Mouse (Mus musculus) right cerebral cortex, postnatal 36 days (tissue): ENCODE results near the gene CK137956.
A peak's percentile ranks its signal among the peaks of the same experiment; 100 is the strongest.

Experiments used
- DNase-seq, 2 experiments: peaks; one replicate each; pipeline ENCODE4 v3.0.0; 2022; ENCODE audit warnings: low spot score in 2 of 2, mixed read lengths in 1 of 2

The CK137956 gene

DNA sequence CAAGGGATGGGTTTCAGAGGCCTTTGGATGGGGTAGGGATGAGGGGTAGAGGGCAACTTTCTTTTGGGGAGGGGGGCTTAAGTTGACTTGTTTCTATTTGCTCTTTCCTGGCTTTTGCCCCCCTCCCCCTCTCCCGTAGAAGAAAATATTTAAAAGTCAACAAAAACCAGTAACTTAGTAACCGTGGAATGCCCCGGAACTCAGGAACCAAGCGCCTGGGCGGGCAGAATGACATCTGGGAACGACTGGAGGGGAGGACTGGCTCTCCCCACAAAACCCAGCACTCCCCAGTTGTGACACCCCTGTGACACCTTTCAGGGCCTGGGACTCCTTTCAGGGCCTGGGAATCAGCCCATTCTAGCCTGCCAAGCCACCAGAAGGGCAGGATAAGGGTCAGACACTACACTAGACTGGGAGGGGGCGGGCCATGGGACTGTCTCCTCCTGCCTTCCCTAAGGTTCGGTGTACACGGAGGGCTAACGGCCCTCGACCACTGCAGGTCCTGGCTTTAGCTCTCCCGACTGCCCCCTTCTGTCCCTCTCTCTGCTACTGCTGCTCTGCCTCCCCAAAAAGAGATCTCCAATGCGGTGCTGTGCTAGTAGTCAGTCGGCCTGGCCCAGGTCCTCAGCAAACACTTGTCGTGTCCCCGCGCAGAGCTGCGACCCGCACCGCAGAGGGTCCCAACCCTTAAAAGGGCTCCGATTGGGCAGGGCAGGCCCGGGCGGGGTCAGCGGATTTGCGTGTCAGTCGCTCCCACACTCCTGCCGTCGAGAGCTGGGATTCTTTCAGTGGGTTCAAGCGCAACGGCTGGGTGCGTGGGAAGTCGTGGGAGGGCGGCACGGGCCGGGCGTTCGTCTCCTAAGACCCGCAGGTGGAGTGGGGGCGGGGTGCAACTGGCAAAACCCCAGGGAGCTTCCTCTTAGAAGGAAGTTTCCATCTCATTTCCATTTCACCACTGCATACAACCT lies at the start of gene CK137956:
CK137956 (minus strand) TSS at position 51 of the 968 bp plus-strand sequence.
- no peak for DNase-seq

DNA sequence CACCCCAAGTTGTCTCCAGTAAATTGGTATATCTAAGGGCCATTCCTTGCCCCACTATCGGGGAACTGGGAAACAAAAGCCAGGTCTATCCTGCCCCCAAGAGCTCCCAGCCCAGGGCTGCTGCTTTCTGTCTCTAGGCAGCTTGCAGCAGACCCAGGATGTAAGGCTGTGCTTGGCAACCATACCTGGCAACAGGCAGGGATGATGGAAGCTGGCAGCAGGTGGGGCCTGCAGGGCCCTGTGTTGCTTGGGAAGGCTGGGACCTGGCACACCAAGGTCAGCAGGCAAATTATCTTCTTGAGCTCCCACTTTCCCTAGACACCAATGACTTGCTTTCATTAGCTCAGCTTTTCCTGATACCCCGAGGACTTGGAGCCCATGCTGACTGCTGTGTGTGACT lies 48.7 kb upstream of the CK137956 start:
- no peak for DNase-seq

DNA sequence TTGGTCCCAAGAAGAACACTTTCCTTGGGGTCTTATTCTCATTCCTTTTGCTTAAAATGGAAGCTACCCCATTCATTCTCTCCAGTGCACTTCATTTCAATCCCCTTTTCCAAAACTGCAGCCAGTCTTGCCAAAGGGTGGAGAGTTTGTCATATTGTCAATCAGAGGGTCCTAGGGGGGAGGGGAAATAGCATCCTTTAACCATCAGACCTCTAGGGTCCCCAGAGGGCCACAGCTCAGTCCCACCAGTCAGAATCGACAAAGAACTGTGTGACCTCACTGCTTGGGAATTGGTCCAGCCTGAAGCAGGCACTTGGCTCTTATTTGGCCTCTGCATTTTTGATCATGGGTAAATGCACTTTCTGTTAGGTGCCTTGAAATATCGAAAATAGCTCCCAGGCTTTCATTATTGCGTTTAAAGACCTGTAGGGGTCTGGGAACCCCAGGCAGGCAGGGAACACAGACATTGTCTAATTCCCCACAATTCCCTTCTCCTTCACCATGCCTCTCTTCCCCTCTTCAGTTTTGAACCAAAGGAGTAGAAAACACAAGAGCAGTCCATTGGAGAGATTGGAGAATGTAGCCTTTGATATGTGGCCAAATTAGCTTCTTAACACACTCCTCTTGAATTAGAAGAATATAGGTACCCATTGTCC lies 34.2 kb upstream of the CK137956 start:
- no peak for DNase-seq

DNA sequence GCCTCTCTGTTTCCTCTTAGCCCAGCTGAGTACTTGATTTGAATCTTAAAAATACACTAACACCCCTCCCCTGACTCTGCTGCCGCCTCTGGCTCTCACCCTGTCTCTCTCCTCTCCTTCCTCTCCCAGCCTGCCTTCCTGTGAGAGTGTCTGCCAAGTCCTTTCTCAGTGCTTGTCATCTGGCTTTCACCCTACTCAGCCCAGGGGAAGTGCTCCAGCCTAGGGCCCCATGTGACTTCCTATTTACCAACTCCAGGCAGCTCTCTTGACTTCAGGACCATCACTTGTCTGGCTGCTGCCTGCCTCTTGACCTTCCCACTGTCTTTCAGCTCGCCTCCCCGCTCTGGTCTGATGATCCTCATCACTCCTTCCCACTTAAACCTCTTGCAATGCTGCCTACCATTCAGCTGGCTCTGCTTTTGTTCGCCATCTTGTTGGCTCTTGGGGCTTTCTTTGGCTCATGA lies 31.9 kb upstream of the CK137956 start:
- DNase-seq, result no peak

DNA sequence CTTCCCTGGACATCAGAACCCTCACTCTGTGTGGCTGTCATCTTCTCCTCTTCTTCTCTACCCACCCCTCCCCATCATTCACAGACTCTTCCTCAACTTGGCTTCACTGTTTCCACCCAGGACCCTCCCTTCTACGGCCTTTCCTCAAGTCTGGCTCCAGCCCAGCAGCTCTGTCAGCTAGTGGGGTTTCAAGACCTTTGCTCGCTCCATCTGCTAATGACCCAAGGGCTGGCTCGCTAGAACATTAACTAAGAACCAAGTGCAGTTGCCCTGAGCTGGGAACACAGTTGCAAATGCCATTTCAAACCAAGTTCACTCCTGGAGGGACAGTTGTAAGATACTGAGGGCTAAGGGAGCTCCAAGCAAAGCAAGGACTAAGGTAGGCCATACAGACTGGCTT lies 28.5 kb upstream of the CK137956 start:
- no peak for DNase-seq

DNA sequence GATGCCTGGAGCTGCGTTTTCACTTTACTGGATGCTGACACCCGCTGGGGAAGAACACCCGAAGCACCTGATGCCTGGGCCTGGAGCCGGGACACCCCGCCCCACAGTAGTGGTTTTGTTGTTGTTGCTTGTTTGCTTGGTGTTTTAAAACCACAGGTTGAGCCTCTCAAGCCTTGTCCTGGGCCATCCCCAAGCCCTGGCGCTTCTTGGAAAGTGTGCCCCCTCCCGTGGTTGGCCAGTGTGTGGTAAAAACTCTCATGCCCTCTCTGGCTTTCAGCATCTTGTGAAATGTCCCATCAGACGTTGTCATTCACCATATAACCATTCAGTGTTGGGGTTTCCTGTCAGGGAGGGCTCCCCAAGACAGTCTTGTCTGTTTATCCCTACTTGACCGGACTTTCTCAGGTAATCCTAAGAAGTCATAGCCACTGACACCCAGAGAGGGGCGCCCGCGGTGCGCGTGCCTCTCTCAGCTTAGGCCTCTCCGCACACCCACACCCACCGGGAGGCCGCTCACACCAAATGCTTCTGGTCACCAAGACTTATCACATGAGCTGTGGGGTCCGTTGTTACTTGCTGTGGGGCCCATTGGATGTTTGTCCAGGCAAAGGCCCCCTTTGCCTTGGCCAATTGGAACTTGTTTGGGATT lies 18.7 kb upstream of the CK137956 start:
- DNase-seq, result peak; percentile 60 to 68

DNA sequence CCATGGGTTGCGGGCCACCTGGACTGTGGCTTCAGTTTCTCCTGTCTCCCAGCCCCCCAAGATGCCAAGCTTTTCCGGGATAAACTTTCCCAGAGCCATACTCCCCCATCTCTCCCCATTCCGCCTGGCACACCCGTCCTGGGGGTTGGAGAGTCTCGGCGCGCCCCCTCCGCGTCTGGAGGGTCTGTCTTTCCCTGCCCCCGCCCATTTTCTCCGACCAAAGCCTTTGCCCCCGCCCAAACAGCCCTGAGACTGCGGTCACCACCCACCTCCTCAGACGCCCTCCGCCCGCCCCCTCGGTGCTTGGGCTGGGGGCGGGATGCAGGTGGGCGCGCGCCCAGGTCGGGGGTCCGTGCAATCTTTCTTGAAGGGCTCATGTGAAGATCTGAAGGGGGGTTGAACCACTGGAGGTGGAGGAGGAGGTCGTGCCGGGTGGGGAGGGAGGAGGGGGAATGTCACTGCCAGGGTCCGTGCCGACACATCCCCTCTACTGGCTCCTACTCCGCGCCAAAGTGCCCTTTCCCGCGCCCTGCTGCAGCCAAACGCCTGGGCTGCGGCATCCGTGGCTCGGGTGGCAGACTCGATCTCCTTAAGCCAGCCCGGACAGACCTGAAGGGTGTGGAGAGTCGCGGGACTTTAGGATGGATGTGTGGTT lies 17.9 kb upstream of the CK137956 start:
- DNase-seq, result no peak

DNA sequence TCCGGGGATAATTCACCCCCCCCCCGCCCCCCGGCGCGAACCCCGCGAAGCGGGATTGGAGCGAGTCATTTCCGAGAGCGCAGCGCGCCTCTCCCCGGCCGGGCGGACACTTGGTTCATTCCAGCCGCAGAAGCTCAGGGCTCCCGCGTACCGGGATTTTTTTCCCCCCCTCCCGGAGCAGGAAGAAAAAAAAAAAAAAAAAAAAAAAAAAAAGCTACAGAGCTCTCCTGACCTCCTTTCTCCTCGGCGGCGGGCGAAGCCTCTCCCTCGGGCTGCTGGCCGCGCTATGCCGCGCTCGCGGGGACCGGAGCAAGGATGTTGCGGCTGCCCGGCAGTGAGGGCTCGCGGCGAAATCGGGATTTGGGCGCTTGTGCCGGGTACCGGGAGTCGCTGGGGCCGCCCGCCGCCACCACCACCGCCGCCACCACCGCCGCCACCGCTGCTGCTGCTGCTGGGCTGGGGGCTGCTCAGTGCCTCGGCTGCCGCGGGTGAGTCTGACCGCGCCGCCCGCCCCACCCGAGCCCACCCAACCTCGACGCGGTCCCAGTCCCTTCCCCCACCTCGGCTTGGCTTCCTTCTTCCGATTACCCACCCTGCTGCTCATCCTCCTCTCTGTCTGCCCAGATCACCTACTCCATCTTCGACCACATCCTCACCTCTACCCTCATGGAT lies 17.2 kb upstream of the CK137956 start, which contains the start of gene Csmd2:
Csmd2 (plus strand) TSS at position 74 of the 672 bp plus-strand sequence.
- DNase-seq, result peak; percentile 53 to 62

DNA sequence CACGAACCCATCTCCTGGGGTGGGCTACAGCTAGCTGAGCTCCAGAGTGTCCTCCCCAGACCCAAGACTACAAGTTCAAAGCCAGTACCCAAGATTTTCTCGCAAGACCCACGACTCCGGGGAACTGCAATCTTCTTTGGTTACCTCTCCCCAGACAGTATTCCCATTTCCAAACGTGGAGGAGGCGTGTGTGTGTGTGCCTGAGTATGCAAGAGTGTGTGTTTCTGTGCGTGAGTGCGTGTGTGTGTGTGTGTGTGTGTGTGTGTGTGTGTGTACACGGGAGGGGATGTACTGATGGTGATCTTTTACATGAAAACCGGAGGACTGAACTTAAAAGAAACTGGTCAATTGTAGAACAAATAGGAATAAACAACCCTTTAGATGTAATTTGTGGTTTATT lies 16.5 kb upstream of the CK137956 start:
- DNase-seq, result peak in 1 of 2 experiments; percentile 22

DNA sequence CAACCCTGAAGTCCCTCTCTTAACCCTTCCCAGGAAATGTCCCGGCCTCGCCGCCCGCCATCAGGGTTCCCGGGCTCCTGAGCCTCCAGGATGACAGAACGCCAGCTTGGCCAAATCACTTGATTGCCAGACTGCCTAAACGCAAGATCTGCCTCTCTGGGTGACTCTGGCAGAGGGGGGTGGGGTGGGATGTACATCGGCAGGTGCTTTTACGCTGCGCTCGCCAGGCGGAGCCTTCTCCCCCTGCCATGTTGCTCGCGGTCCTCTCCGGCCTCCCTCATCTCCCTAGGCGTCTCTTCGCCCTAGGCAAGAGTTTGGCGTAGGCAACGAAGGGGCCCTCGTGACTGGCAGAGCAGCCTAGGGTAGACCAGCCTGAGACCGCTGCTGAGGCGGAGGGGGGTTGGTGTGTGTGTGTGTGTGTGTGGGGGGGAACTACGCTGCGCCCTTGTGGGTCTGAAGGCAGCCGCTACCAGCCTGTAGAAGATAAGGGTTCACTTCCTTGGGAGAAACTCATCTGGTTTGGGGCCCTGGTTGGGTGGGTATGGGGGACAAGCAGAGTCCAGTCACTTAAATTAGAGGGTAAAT lies 15.8 kb upstream of the CK137956 start:
- peak in 1 of 2 experiments; percentile 29 for DNase-seq

DNA sequence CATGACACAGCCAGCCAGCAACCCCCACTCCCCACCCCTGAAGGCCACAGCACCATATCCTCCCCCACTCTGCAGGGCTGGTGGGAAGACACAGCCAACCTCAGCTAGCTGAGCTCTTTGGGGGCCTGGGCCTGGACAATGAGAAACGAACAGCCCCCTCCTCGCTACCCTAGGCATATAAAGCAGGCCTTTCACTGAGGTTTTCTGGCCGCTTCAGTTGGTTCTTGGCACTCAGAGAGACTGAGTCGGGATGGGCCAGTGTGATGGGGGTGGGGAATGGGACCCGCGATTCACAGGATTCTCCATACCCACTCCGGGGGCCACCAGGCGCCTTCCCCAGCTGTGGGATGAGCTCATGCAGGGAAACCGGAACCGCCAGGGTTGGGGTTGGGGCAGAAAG lies 15.1 kb upstream of the CK137956 start:
- peak; percentile 22 to 43 for DNase-seq

DNA sequence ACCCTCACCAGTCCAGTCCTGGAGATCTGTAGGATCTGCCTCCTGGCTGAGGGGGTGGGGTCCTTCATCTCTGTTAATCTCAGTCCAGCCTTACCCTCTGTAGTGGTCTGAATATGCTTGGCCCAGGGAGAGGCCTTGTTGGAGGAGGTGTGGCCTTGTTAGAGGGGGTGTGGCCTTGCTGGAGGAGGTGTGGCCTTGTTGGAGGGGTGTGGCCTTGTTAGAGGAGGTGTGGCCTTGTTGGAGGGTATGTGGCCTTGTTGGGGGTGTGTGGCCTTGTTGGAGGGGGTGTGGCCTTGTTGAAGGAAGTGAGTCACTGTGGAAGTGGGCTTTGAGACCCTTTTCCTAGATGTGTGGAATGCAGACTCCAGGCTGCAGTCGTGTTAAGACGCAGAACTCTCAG lies 13.7 kb upstream of the CK137956 start:
- no peak for DNase-seq

DNA sequence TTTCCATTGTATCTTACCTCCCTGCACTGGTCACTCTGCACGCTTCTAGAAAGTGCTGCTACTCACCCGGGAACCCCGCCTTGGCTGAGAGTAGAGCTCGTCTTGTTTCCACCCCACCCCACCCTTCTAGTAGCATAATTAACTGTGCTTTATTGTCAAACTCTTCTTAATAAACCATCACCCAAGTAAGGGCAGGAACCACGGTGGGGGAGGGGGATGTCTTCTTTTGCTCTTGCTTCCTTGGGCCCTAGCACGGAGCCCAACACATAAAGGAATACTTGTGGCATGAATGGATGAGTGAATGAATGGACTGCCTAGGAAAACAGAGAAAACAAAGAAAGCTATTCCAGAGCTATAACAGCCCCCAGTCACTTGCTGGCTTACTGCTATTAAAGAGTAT lies 10.4 kb upstream of the CK137956 start:
- DNase-seq, result no peak

DNA sequence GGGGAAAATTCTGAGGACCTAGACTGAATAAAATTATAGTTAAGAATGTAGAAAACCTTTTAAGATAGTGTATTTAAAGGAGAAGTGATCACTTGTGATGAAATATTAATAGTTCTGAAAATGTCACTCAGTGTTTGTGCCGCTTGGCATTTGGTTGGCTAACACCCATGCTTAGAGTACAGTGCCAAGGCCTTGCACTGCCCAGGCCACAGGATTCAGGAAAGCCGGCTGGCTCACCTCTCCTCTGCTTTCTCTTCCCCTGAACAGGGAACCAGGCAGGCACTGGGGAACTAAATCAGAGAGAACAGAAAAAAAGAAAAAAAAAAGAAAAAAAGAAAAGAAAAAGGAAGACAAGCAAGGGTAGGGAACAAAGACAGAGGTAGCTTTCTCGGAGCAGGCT lies 2.2 kb upstream of the CK137956 start:
- no peak for DNase-seq

DNA sequence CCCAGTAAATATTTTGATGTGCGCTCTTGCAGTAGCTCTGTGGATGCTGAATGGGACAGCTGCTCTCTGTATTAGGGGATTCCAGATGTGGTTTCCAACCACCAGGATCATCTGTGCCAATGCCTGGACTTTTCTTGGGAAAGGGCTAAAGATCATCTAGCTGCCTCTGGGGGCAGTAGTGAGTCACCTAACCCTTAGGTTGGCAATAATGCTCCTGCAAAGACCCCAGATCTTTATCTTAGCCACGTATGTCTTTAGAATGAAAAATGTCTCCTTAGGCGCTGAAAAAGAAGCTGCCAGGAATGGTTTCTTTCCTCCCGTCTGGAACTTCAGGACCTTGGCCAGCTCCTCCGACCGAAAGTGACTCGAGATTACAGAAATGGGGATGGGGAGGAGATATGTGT lies 731 bp downstream of the CK137956 start:
- no peak for DNase-seq

DNA sequence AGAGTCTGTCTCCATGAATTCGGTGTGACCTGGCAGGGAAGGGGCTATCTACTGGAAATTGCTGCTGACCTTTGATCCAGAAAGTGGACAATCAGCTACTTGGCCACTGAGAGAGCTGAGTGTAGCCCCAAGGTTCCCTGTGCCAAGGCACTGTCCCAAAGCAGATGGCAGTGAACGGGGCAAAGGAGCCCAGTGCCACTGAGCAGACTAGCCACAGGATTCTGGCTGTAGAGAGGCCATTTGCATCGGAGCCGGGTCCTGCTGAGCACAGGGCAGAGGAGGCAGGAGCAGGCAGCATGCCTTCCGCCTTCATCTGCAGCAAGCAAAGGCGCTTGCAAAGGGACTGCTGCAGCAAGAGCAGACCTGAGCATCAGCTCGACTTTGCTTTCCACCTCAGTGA lies 1.6 kb downstream of the CK137956 start:
- no peak for DNase-seq

DNA sequence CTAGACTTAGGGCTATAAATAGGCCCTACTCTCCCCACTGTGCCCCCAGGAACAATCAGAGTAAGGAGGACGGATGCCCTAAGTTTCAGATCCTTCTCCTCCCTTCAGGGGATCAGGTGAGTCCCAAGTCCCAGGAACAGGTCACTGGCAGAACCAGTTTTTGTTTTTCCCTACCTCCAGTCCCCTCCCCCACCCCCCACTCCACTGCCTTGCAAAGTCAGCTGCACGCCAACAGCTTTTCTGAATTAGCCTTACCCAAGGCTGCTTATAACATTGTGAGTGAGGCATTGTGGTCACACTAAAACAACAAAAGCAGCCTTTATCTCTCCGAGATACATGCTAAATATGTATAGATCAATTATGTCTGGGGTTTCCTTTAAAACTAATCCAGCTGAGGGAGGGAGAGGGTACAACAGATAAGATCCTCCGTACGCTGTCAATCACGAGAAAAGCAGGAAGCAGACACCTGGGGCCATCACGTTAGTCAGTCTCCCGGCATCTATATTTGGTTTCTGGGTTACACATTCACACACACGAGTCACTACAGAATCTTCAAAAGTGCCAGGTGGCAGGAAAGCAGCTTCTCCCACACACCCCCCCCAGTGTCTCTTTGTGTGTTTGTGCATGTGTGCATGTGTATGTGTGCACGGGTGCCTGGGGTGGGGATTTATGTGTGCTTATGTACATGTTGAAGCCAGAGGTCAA lies 17.6 kb downstream of the CK137956 start:
- no peak for DNase-seq

DNA sequence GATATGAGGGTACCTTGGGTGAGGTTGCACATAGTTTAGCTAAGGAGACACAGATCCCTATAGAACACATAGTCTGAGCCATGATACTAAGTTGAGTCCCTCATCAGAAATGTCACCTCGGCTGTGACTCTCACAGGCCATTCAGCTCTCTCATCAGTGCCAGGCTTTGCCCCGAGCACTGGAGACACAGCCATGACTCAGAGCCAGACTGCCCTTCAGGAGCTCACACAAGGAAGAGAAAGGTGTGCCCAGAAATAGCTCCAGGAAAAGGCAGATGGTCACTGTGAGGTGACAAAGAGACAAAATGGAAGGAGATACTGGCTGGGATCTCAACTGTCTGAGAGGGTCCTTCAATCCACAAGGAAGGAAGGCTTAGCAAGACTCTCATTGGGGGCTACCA lies 23.1 kb downstream of the CK137956 start:
- DNase-seq, result no peak

DNA sequence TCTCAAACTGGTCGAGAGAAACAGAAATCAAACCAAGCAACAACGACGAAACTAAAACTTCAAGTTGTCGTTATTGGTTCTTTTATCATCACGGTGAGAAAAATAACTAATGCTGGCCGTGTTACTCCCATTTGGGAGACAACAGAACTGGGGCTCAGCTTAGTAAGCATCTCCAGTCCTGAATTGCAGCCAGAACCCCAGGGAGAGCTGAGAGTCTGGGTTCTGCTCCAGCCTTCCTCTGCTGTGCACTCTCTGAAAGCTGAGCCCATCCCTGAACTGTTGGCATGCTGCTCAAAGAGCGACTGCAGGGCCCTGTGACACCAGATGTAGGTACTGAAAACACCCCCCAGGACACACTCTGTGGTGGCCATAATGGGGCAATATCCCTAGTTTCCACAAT lies 33.3 kb downstream of the CK137956 start:
- DNase-seq, result no peak

DNA sequence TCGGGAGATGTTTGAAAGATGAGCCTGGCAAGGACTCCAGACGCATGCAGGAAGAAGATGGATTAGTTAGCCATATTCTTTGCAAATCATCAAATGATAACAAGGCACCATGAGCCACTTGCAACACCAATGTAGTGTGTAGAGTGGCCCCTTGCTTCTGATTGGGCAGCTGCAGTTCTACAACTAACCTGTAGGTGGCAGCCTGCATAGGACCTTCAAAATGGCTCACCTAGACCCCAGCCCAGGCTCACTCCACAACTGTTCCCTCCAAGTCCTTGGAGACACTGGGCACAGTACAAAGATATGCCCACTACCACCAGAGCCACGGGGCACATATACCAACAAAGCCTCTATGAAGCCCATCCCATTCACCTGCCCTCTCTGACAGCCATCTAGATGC lies 35.4 kb downstream of the CK137956 start:
- no peak for DNase-seq
